Comparison of ENCODE assay signal across 21 mouse cellular contexts in the genomic region with DNA sequence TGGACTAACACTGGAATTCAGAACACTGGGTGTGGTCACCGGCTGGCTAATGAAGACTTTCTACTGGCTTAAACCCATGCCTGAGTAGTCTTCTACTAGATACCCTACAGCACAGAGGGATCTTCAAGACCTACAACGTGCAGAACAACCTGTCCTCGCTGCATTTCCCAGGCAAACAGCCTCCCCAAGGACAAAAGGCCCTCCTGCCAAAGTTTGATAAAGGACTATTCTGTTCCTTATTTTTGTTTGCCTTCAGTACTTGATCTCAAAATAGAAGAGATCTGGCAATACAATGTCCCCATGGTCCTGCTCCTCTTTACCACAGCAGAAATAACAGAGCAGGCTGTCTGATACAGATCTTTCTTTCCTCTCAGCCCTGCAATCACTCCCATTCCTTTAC.
"Had no signal": no experiment of that assay in that cellular context is flagged by ENCODE, and none has a peak within 500 bp of the region (broad histone marks: within the 10 kb centered on the region; RNA-seq: fewer than 3 reads in every experiment).

No protein-coding gene starts in this region.

- H3K27ac ChIP-seq: kidney, postnatal 0 days; layer of hippocampus, adult 2 months; limb, embryonic 10.5 days; limb, embryonic 13.5 days; liver, embryonic 12.5 days; liver, embryonic 15.5 days; lung, embryonic 15.5 days; midbrain, embryonic 10.5 days; midbrain, embryonic 13.5 days; neural tube, embryonic 13.5 days; stomach, postnatal 0 days had no signal

- H3K27me3 ChIP-seq: limb, embryonic 13.5 days; liver, embryonic 12.5 days; liver, embryonic 15.5 days; lung, embryonic 15.5 days; megakaryocyte, embryonic 14.5 days; midbrain, embryonic 13.5 days; neural tube, embryonic 13.5 days had no signal

- DNase-seq: kidney, postnatal 25 days; layer of hippocampus, adult 9-11 months; liver; lung, postnatal 10 days; lung, postnatal 36 days; thymus, adult 18-20 months; thymus, postnatal 36 days had no signal

- H3K36me3 ChIP-seq: limb, embryonic 10.5 days; limb, embryonic 13.5 days; liver, embryonic 12.5 days; liver, embryonic 15.5 days; lung, embryonic 15.5 days; midbrain, embryonic 10.5 days; midbrain, embryonic 13.5 days; neural tube, embryonic 13.5 days had no signal

- H3K9me3 ChIP-seq: limb, embryonic 10.5 days; limb, embryonic 13.5 days; liver, embryonic 12.5 days; liver, embryonic 15.5 days; lung, embryonic 15.5 days; megakaryocyte, embryonic 14.5 days; midbrain, embryonic 10.5 days; midbrain, embryonic 13.5 days; neural tube, embryonic 13.5 days had no signal

- ATAC-seq: liver, embryonic 12.5 days; midbrain, embryonic 13.5 days; midbrain, embryonic 16.5 days had no signal

- H3K4me1 ChIP-seq: liver, embryonic 12.5 days; liver, embryonic 15.5 days; lung, embryonic 15.5 days; megakaryocyte, embryonic 14.5 days; midbrain, embryonic 10.5 days; midbrain, embryonic 13.5 days; neural tube, embryonic 13.5 days had no signal

- H3K4me3 ChIP-seq: layer of hippocampus, adult 2 months; limb, embryonic 10.5 days; limb, embryonic 13.5 days; liver, embryonic 12.5 days; liver, embryonic 15.5 days; lung, embryonic 15.5 days; megakaryocyte, embryonic 14.5 days; midbrain, embryonic 10.5 days; midbrain, embryonic 13.5 days; myocyte; neural tube, embryonic 13.5 days had no signal

- H3K9ac ChIP-seq: limb, embryonic 13.5 days; liver, embryonic 12.5 days; liver, embryonic 15.5 days; lung, embryonic 15.5 days; midbrain, embryonic 13.5 days; neural tube, embryonic 13.5 days had no signal

- H3K4me2 ChIP-seq: limb, embryonic 13.5 days; liver, embryonic 12.5 days; liver, embryonic 15.5 days; lung, embryonic 15.5 days; midbrain, embryonic 13.5 days; neural tube, embryonic 13.5 days had no signal
